Mouse (Mus musculus) intestine, postnatal 0 days (tissue): Measurements from ENCODE around the gene Eya4. TPM values are rescaled to one million over a fixed set of nuclear protein-coding genes. Genes with fewer than 3 reads are reported as not detected.

Source experiments
- ATAC-seq: fragments of 200-750 bp; cut with Nextera tagmentation; 2 replicates; pipeline ENCODE4 v1.8.0; 2017; ENCODE audit warnings: mild to moderate bottlenecking, moderate TSS enrichment, moderate library complexity
- H3K27ac ChIP-seq: fragments of 300-500 bp; sonication (generic); 2 replicates; pipeline ENCODE4 v1.5.1; 2014; ENCODE audit warnings: mild to moderate bottlenecking, low read depth, low read length, moderate library complexity
- H3K27me3 ChIP-seq: fragments of 300-500 bp; sonication (generic); replicated peaks from 2 replicates; pipeline ENCODE4 v1.6.1; 2014; ENCODE audit warnings: low read length, mixed read lengths; ENCODE audit not compliant: control insufficient read depth, insufficient read depth
- H3K36me3 ChIP-seq: fragments of 300-500 bp; sonication (generic); 2 replicates; pipeline ENCODE4 v1.6.1; 2014; ENCODE audit warnings: mild to moderate bottlenecking, moderate library complexity; ENCODE audit not compliant: control insufficient read depth, insufficient read depth
- H3K4me1 ChIP-seq: fragments of 300-500 bp; sonication (generic); replicated peaks from 2 replicates; pipeline ENCODE4 v1.6.1; 2014; ENCODE audit warnings: antibody characterized with exemption, low read length, mixed read lengths; ENCODE audit not compliant: control insufficient read depth, insufficient read depth
- H3K4me2 ChIP-seq: fragments of 300-500 bp; sonication (generic); replicated peaks from 2 replicates; pipeline ENCODE4 v1.6.1; 2014; ENCODE audit warnings: low read depth, mild to moderate bottlenecking, moderate library complexity
- H3K4me3 ChIP-seq: fragments of 300-500 bp; sonication (generic); 2 replicates; pipeline ENCODE4 v1.5.1; 2014; ENCODE audit warnings: low read depth, low read length
- H3K9ac ChIP-seq: fragments of 300-500 bp; sonication (generic); 2 replicates; pipeline ENCODE4 v1.6.1; 2014; ENCODE audit warnings: mild to moderate bottlenecking, low read depth, low read length
- H3K9me3 ChIP-seq: fragments of 300-500 bp; sonication (generic); 2 replicates; pipeline ENCODE4 v1.6.1; 2016; ENCODE audit warnings: mixed run types; ENCODE audit not compliant: control insufficient read depth
- CTCF ChIP-seq: sonication (generic); IDR thresholded peaks from 2 replicates; pipeline ENCODE4 v1.5.1; 2016; ENCODE audit warnings: low read depth, mild to moderate bottlenecking, control low read depth, antibody characterized with exemption, moderate library complexity
- WGBS: fragments of 180-500 bp; shearing (Covaris S2); extraction: QIAGEN DNeasy Blood & Tissue Kit; methylation state at CpG from one replicate; pipeline ENCODE4 v1.1.7; 2014; 5-methylcytosine and 5-hydroxymethylcytosine counted together
- polyA plus RNA-seq: library from polyadenylated mRNA; unstranded; fragments of >200 nt; fragmentation: Nextera tagmentation; extraction: Ambion mirVana; gene quantifications from 2 replicates; pipeline ENCODE4 v1.2.1, GENCODE M21; 2015

The Eya4 gene
- polyA plus RNA-seq, 1 experiment from 2014 or later: 0.69 TPM

DNA sequence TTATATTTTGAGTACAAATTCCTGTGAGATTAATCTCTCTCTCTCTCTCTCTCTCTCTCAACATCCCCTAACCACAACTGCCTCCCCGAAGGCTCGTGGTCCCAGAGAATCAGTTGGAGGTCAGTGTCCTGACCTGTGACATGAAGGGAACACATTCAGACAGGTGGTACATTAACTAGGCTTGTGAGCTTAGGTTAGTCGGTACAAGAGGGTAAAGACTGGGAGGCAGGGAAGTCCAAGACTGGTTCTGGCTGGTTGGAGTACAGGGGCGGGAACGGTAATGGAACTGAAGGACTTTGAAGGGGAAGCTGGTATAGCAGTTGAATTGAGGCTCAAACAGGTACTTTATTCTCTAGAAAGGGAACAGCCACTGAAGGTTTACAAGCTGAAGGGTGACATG, 287.9 kb downstream of the Eya4 start:
- Histone ChIP-seq H3K9me3 (no peaks in the 10 kb centered on the region), H3K9ac (no peak overlapping the region), H3K4me2 (no peak overlapping the region), H3K4me1 (no peaks in the 10 kb centered on the region), H3K4me3 (no peak overlapping the region), H3K27me3 (no peaks in the 10 kb centered on the region), H3K27ac (no peak overlapping the region), H3K36me3 (no peaks in the 10 kb centered on the region)
- ATAC-seq: no peak
- no peak for TF ChIP-seq CTCF
- 82% methylated on average over 5 of the region's 5 CpGs for WGBS

DNA sequence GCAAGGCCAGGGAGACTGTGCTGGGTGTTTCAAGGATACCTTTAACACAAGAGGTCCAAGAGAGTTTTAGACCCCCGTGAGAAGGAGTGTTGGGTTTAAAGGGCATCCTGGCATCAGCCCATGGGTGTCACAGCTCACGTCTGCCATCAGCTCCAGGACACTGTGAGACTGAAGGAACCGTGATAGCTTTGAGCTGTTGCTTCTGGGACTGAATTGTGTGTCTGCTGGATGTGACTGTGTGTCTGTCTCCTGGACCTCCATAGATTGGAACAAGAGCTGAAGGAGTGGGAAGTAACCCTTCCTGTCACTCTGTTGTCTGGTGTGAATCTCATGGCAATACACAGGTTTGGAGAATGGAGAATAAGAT, 289.9 kb downstream of the Eya4 start:
- no peak for ATAC-seq
- Histone ChIP-seq H3K4me3 (no peak overlapping the region), H3K9ac (no peak overlapping the region), H3K4me1 (no peaks in the 10 kb centered on the region), H3K4me2 (no peak overlapping the region), H3K36me3 (no peaks in the 10 kb centered on the region), H3K9me3 (no peaks in the 10 kb centered on the region), H3K27ac (no peak overlapping the region), H3K27me3 (no peaks in the 10 kb centered on the region)
- TF ChIP-seq CTCF: no peak
- WGBS: 63% methylated on average over 3 of the region's 3 CpGs

GRCm38 (mm10) chr10:23060041-23060693, 290.4 kb downstream of the Eya4 start:
- Histone ChIP-seq H3K4me1 (no peaks in the 10 kb centered on the region), H3K9me3 (no peaks in the 10 kb centered on the region), H3K9ac (no peak overlapping the region), H3K27ac (no peak overlapping the region), H3K36me3 (no peaks in the 10 kb centered on the region), H3K27me3 (no peaks in the 10 kb centered on the region), H3K4me2 (no peak overlapping the region), H3K4me3 (no peak overlapping the region)
- ATAC-seq: no peak
- no peak for TF ChIP-seq CTCF
- 53% methylated on average over 5 of the region's 5 CpGs for WGBS

DNA sequence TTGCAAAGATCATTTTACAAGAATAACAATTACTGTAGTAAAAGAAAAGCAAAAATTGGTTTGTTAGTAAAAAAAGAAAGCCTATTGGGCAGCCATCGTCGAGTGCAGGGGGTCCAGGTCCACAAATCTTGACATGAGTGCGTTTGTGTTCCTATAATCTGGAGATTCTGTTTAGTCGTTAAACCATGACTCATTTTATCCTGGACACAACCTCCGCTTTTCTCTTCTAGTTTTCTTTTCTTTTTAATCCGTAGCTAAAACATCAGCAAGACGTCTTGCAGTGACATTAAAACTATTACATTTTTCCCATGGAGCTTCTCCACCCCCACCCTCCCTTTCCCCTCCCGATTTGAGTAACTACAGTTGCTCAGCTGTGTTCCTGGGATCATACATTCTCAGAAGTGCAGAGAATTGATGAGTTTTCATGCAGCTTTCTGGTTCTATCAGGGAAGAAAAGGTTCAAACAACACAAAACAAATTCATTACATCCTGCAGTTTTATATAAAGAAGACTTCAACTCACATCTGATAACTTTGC, 297.1 kb downstream of the Eya4 start:
- ATAC-seq: no peak
- H3K9ac ChIP-seq: no peak overlapping the region
- TF ChIP-seq CTCF: no peak
- 60% methylated on average over 8 of the region's 8 CpGs for WGBS
- H3K27me3 ChIP-seq: no peaks in the 10 kb centered on the region
- H3K4me2 ChIP-seq: no peak overlapping the region
- no peak overlapping the region for H3K4me3 ChIP-seq
- no peaks in the 10 kb centered on the region for H3K9me3 ChIP-seq
- H3K36me3 ChIP-seq: no peaks in the 10 kb centered on the region
- no peak overlapping the region for H3K27ac ChIP-seq
- H3K4me1 ChIP-seq: no peaks in the 10 kb centered on the region
